Mouse (Mus musculus) limb, embryonic 10.5 days (tissue): ENCODE results near the gene Naa16. TPM values are rescaled to one million over a fixed set of nuclear protein-coding genes. Genes with fewer than 3 reads are reported as not detected.

ENCODE experiments used
- DNase-seq: peaks from one replicate; pipeline ENCODE4 v3.0.0-alpha.2; 2017; ENCODE audit warnings: low spot score
- H3K27ac ChIP-seq: fragments of 300-500 bp; sonication (generic); 2 replicates; pipeline ENCODE4 v1.5.1; 2016; ENCODE audit warnings: mild to moderate bottlenecking
- H3K27me3 ChIP-seq: fragments of 300-500 bp; sonication (generic); 2 replicates; pipeline ENCODE4 v1.6.1; 2016; ENCODE audit warnings: low read depth, mild to moderate bottlenecking; ENCODE audit not compliant: poor library complexity, severe bottlenecking
- H3K36me3 ChIP-seq: fragments of 300-500 bp; sonication (generic); 2 replicates; pipeline ENCODE4 v1.6.1; 2016; ENCODE audit warnings: mild to moderate bottlenecking, moderate library complexity
- H3K4me1 ChIP-seq: fragments of 300-500 bp; sonication (generic); 2 replicates; pipeline ENCODE4 v1.6.1; 2016
- H3K4me3 ChIP-seq: fragments of 300-500 bp; sonication (generic); 2 replicates; pipeline ENCODE4 v1.5.1; 2016; ENCODE audit warnings: mild to moderate bottlenecking, moderate library complexity
- H3K9me3 ChIP-seq: fragments of 300-500 bp; sonication (generic); replicated peaks from 2 replicates; pipeline ENCODE4 v1.6.1; 2016; ENCODE audit warnings: mild to moderate bottlenecking
- WGBS: fragments of 180-500 bp; shearing (Covaris S2); methylation state at CpG from one replicate; pipeline ENCODE4 v1.1.7; 2016; 5-methylcytosine and 5-hydroxymethylcytosine counted together
- polyA plus RNA-seq: library from polyadenylated mRNA; unstranded; fragments of >200 nt; fragmentation: Nextera tagmentation; extraction: Ambion mirVana; gene quantifications from 2 replicates; pipeline ENCODE4 v1.2.1, GENCODE M21; 2016

Gene Naa16
- polyA plus RNA-seq, 1 experiment from 2014 or later: 52.6 TPM

DNA sequence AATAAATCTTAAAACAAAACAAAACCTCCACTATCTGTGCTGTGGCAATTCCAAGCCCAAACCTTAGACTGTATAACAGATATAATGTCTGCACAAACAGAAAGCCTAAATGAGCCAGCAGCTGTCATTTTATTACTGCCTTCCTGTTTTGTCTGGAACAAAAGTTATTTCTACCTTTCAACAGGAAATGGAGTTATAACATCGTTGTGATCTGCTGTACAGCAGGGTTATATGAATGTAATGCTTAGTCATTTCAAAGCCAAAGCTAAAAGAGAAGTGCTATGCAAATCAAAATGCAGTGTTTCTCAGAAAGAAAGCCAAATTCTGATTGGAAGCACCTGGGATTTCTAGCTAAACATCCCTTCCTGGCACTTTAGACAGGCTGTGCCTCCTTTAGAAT is 2.7 kb upstream of the Naa16 start:
- no peak overlapping the region for H3K4me3 ChIP-seq
- DNase-seq: no peak
- H3K27me3 ChIP-seq: no peaks in the 10 kb centered on the region
- H3K27ac ChIP-seq: no peak overlapping the region
- WGBS: 85% methylated on average over 1 of the region's 1 CpGs
- no peaks in the 10 kb centered on the region for H3K9me3 ChIP-seq
- H3K36me3 ChIP-seq: peaks cover under 1% of the 10 kb centered on the region; the same call in 1 of the 2 replicates
- peaks cover 8% of the 10 kb centered on the region; the same call in 1 of the 2 replicates for H3K4me1 ChIP-seq

DNA sequence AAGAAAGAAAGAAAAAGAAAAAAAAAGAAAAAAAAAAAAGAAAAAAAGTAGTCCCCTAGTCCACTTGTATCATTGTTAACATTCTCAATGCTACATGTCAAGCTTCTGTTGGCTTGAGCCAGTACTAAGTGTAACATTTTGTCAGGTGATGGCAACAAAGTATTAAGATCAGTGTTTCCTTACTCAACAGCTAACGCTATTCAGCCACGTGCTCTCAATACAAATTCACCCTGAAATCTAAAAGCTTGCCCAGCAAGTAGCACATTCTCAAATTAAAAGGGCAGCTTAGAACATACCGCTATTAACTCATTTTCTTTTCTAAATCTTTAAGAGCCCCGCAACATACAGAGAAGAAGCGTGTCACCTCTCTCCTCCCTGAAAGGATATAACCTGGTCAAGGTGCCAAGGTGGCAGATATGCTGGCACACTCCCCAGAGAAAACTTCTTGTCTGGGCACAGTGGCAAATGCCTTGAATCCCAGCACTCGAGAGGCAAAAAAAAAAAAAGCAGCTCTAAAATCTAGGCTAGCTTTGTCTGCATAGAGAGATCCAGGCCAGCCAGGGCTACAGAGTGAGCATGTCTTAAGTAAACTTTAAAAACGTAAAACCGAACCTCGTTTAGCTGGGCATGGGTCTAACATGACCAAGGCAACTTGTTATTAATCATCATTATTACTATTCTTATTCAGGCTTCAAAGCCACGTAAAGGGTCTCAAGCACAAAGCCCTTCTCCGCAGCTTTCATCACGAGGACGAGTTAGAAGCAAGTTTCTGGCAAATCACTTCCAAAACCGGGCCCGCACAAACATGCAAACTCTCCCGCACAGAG is 927 bp downstream of the Naa16 start:
- Histone ChIP-seq H3K27me3 (no peaks in the 10 kb centered on the region), H3K9me3 (no peaks in the 10 kb centered on the region), H3K27ac (peak overlapping the region; percentile 97), H3K4me3 (peak overlapping the region; percentile 83), H3K4me1 (peaks cover 5% of the 10 kb centered on the region; the same call in 1 of the 2 replicates), H3K36me3 (peaks cover 30% of the 10 kb centered on the region)
- 3% methylated on average over 16 of the region's 16 CpGs for WGBS
- DNase-seq: no peak

DNA sequence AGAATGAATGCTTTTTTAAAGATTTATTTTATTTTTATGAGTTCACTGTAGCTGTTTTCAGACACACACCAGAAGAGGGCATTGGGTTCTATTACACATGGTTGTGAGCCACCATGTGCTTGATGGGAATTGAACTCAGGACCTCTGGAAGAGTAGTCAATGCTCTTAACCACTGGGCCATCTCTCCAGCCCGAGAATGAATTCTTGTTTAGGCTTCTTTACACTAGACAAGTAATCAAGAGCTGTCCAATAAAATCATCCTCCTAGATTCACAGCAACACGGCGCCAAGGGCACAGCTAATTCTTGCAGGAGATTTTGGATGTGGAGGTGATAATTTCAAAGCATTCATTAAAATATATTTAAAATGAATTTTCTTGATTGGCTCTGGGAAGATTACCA is 2.3 kb downstream of the Naa16 start:
- Histone ChIP-seq H3K27me3 (no peaks in the 10 kb centered on the region), H3K9me3 (no peaks in the 10 kb centered on the region), H3K36me3 (peaks cover 41% of the 10 kb centered on the region), H3K4me1 (peaks cover 5% of the 10 kb centered on the region; the same call in 1 of the 2 replicates), H3K4me3 (peak overlapping the region; percentile 83; the same call in 1 of the 2 replicates), H3K27ac (no peak overlapping the region)
- 94% methylated on average over 3 of the region's 3 CpGs for WGBS
- DNase-seq: no peak

DNA sequence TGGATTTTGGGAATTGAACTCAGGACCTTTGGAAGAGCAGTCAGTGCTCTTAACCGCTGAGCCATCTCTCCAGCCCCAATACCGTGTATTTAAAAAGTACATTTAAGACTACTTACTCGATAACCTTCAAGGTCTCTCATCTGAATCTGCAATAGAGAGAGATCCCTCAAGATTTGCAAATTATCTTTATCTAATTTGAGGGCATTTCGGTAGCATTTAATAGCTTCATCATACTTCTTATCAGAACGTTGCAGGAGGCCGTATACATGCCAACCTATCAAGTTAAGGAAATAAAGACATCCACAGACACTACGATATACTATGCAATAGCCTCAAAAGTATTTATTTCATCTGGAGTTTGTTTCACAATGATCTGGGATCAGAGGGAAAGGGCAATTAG is 7.5 kb downstream of the Naa16 start:
- Histone ChIP-seq H3K27me3 (no peaks in the 10 kb centered on the region), H3K36me3 (peaks cover 82% of the 10 kb centered on the region), H3K4me3 (no peak overlapping the region), H3K27ac (no peak overlapping the region), H3K4me1 (no peaks in the 10 kb centered on the region), H3K9me3 (no peaks in the 10 kb centered on the region)
- 95% methylated on average over 7 of the region's 7 CpGs for WGBS
- DNase-seq: no peak

DNA sequence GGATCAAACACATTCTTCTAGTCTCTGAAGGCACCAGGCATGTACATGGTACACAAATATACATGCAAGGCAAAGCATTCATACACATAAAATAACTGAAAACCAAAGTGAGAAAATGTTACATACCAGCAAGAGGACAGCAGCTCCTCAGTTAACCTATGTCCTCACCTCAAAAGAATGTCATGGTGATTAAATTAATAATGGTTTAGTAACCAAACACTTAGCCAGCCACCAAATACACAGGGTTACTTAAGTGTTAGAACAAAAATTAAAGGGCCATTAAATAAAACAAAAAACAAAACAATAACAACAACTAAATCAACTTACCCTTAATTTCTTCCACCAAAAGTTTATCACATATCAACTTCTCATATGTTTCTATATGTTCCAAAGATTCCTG is 13.5 kb downstream of the Naa16 start:
- Histone ChIP-seq H3K4me3 (no peak overlapping the region), H3K27me3 (no peaks in the 10 kb centered on the region), H3K36me3 (peaks cover 78% of the 10 kb centered on the region)

DNA sequence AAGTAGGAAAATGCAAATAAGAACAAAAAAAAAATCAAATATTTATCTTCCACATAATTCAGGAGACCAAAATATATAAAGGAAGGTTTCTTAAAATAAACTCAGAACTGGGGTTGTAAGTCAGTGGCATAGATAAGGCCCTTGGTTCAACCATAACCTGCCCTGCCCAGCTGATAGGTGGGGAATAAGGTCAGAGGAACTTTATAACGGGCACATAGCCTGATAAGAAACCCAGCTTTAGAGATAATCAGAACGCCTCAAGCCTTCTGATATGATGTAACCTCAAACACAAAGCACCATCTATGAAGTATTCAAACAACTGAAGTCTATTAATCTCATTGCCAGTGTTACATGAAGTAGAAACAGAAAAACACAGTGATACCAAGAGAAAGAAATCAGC is 32.5 kb downstream of the Naa16 start:
- Histone ChIP-seq H3K4me1 (no peaks in the 10 kb centered on the region), H3K4me3 (no peak overlapping the region), H3K27me3 (no peaks in the 10 kb centered on the region), H3K36me3 (peaks cover 95% of the 10 kb centered on the region), H3K27ac (no peak overlapping the region), H3K9me3 (no peaks in the 10 kb centered on the region)
- WGBS: 93% methylated on average over 2 of the region's 2 CpGs
- no peak for DNase-seq

More for the DNA sequence above, 13.5 kb downstream of the Naa16 start:
- no peaks in the 10 kb centered on the region for H3K4me1 ChIP-seq
- no peak for DNase-seq
- no peak overlapping the region for H3K27ac ChIP-seq
- no peaks in the 10 kb centered on the region for H3K9me3 ChIP-seq

DNA sequence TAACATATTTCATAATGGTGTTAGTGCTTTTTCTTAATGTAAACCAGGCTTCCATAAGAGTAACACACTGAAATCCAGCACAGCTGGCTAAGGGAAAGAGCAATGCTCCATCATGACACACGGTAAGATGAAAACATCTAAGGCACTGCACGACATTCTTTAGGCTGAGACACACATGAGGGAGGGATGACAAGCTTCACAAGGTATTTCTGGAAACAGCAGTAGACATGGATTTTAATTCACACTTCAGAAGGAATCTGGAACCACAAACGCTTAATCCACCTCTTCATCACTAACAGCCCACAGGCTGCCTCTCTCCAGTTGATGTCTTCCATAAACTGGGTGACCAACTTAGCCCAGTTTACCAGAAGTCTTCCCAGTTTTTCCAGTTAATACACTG is 44.2 kb downstream of the Naa16 start:
- DNase-seq: no peak
- H3K4me3 ChIP-seq: no peak overlapping the region
- 96% methylated on average over 3 of the region's 3 CpGs for WGBS
- H3K36me3 ChIP-seq: peaks cover 87% of the 10 kb centered on the region
- H3K9me3 ChIP-seq: no peaks in the 10 kb centered on the region
- H3K4me1 ChIP-seq: no peaks in the 10 kb centered on the region
- H3K27ac ChIP-seq: no peak overlapping the region
- H3K27me3 ChIP-seq: no peaks in the 10 kb centered on the region

DNA sequence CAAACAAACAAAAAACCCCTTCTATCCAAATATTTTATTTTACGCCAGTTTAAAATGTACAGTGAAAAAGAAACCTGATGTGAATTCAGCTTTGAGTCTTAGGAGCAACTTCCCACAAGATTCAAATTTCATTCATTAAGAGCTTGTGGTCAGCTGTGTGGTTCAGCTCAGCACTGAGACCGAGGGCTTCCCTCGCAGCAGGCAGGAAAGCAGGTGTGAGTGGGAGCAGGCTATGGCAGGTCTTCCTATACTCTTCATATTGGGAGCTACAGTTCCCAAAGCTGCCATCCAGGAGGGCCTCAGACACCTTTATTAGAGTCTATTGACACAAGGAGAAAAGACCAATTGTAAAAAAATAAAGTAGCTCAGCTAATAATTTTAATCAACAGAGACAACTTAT is 55.0 kb downstream of the Naa16 start:
- DNase-seq: no peak
- H3K36me3 ChIP-seq: peaks cover 78% of the 10 kb centered on the region
- no peak overlapping the region for H3K4me3 ChIP-seq
- H3K4me1 ChIP-seq: peaks cover 14% of the 10 kb centered on the region
- H3K27ac ChIP-seq: no peak overlapping the region
- WGBS: 96% methylated on average over 3 of the region's 3 CpGs
- no peaks in the 10 kb centered on the region for H3K27me3 ChIP-seq
- H3K9me3 ChIP-seq: no peaks in the 10 kb centered on the region

DNA sequence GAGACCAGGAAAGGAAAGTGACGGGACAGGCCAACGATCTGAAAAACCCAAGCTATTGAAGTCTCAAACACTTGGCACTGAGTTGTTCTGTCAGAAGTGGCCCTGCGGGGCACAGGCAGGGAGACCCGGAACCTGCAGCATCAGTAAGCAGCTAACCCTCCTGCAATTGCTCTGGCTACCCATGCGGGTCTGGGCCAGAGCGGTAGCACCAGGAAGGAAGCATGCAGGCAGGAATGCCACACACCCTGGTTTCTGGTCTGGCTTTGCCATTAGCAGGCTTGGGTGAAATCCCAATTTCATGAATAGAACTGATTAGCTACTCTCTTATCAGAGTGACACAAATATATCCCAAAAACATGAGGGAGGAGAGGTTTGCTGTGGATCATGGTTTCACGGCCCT is 58.6 kb downstream of the Naa16 start:
- WGBS: 74% methylated on average over 7 of the region's 7 CpGs
- H3K4me1 ChIP-seq: peaks cover 14% of the 10 kb centered on the region
- no peak overlapping the region for H3K4me3 ChIP-seq
- H3K9me3 ChIP-seq: no peaks in the 10 kb centered on the region
- H3K27me3 ChIP-seq: no peaks in the 10 kb centered on the region
- H3K27ac ChIP-seq: 0 out of 2 replicates have a peak overlapping the region, but pooled peaks have one; percentile 51
- DNase-seq: no peak
- peaks cover 45% of the 10 kb centered on the region for H3K36me3 ChIP-seq

DNA sequence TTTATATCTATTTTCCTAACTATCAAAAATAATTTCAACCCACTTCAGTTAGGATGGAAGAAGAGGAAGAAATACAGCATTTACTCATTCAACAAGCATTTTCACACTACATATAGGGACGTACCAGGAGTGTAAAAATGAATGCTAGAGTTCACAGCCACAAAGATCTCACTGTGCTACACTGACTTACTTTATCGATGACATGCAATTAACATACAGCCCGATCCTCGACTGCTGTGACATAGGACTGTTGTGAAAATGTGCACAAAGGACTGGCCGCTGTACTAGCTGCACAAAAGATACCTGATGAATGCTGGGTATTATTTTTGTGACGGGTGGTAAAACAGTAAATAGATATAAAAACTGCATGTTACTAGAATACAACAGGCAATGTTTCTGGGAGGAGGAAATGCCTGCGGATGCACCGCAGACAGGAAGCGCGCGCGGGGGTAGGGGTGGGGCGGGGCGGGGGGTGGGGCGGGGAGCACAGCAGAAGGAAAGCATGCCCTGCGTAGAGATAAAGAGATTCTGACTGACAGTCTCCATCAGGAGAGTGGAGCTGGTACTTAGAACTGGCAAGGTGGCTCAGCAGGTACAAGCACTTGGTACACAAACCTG is 59.5 kb downstream of the Naa16 start:
- Histone ChIP-seq H3K4me1 (peaks cover 14% of the 10 kb centered on the region), H3K4me3 (no peak overlapping the region), H3K9me3 (no peaks in the 10 kb centered on the region), H3K36me3 (peaks cover 36% of the 10 kb centered on the region), H3K27ac (peak overlapping the region; percentile 51), H3K27me3 (no peaks in the 10 kb centered on the region)
- WGBS: 63% methylated on average over 16 of the region's 16 CpGs
- no peak for DNase-seq

DNA sequence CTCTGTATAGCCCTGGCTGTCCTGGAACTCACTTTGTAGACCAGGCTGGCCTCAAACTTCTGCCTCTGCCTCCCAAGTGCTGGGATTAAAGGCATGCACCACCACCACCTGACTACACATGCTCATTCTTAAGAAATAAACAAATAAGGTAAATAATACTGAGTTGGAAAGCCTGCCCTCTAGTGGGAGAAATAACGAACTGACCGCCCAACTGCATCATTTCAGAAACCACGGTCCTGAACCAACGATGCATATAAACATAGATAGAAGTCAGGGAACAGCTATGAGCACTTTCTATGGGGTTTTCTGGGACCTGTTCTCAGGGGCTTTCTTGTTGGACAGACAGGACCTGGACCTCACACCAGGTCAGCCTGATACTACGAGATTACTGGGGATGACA is 63.5 kb downstream of the Naa16 start:
- 0 out of 2 replicates have a peak, but pooled peaks cover 4% of the 10 kb centered on the region for H3K36me3 ChIP-seq
- peaks cover 22% of the 10 kb centered on the region for H3K4me1 ChIP-seq
- WGBS: 29% methylated on average over 5 of the region's 5 CpGs
- H3K9me3 ChIP-seq: no peaks in the 10 kb centered on the region
- H3K4me3 ChIP-seq: no peak overlapping the region
- H3K27ac ChIP-seq: no peak overlapping the region
- no peaks in the 10 kb centered on the region for H3K27me3 ChIP-seq
- no peak for DNase-seq

DNA sequence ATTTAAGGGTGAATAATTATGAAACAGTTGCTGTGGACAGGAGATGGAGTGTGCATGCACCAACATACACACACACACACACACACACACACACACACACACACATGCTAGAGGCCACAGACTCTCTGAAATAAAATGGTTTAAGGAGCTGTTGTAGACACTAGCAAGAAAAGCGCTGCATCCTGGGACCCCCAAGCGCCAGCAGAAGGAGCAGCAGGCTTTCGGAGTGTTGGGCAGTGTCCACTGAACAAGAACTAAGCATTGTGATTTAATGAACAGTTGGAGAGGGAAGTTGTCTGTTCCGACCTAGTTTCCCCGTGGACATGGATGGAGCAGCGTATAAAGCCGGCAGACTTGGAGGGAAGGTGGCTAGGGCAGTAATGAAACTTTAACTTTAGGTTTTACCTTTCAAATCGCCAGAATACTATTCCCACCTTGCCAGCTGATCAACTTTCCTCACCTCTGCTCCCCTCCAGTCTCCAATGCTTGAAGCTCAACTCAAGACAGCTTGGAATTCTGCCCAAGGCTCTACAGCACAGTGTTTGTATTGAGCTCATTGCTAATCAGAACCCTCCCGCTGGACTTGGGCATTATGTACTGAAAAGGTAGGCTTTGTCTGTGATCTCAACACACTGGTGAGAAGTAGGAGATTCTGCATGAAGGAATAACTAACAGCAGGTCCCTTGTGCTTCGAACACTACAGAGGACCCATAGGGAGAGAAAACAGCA is 66.3 kb downstream of the Naa16 start:
- H3K4me1 ChIP-seq: peaks cover 20% of the 10 kb centered on the region
- no peaks in the 10 kb centered on the region for H3K36me3 ChIP-seq
- no peak for DNase-seq
- no peak overlapping the region for H3K4me3 ChIP-seq
- H3K9me3 ChIP-seq: no peaks in the 10 kb centered on the region
- H3K27me3 ChIP-seq: no peaks in the 10 kb centered on the region
- 86% methylated on average over 10 of the region's 10 CpGs for WGBS
- no peak overlapping the region for H3K27ac ChIP-seq

DNA sequence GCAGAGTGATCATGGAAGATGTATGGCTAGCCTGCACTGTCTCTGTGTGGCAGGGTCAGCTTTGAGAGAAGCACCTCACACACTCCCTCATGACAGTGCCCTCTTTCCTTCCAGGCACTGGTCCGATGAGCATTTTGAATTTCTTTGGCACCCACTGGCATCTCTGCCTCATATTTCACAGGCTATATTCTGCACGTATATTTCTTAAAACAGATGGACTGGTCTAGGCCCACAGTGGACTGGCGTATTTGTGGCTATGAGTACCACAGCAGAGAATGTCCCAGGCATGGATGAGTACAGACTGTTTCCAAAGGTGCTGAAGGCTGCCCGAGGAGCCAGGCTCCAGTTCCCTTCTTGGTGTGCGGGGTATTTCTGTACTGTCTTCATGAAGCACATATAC is 68.7 kb downstream of the Naa16 start:
- no peak for DNase-seq
- Histone ChIP-seq H3K4me3 (no peak overlapping the region), H3K36me3 (no peaks in the 10 kb centered on the region), H3K27ac (no peak overlapping the region), H3K4me1 (peaks cover 29% of the 10 kb centered on the region), H3K27me3 (no peaks in the 10 kb centered on the region), H3K9me3 (no peaks in the 10 kb centered on the region)
- 89% methylated on average over 5 of the region's 5 CpGs for WGBS
